Mouse (Mus musculus) embryonic facial prominence, embryonic 11.5 days (tissue): ENCODE measurements around the gene 2410004B18Rik. TPM values are rescaled to one million over a fixed set of nuclear protein-coding genes. Genes with fewer than 3 reads are reported as not detected.
"Not testable (repeated sequence)": the region's sequence is repeated elsewhere in the genome, so short reads cannot be mapped to it uniquely, and the experiment has no call there.

ENCODE experiments used
- ATAC-seq: fragments of 200-750 bp; cut with Nextera tagmentation; replicated peaks from 2 replicates; pipeline ENCODE4 v1.8.0; 2017; ENCODE audit warnings: low read depth; ENCODE audit not compliant: insufficient number of reproducible peaks, low FRiP score, low TSS enrichment
- DNase-seq: peaks from one replicate; pipeline ENCODE4 v3.0.0-alpha.2; 2015; ENCODE audit warnings: low spot score
- H3K27ac ChIP-seq: fragments of 300-500 bp; sonication (generic); replicated peaks from 2 replicates; pipeline ENCODE4 v1.5.1; 2014; ENCODE audit warnings: mild to moderate bottlenecking, low read depth, low read length, control low read depth
- H3K27me3 ChIP-seq: fragments of 300-500 bp; sonication (generic); 2 replicates; pipeline ENCODE4 v1.6.1; 2014; ENCODE audit warnings: mild to moderate bottlenecking, low read length, moderate library complexity, mixed read lengths; ENCODE audit not compliant: control insufficient read depth, insufficient read depth
- H3K36me3 ChIP-seq: fragments of 300-500 bp; sonication (generic); replicated peaks from 2 replicates; pipeline ENCODE4 v1.6.1; 2014; ENCODE audit warnings: low read depth, mild to moderate bottlenecking, low read length, moderate library complexity, mixed read lengths; ENCODE audit not compliant: control insufficient read depth, insufficient read depth
- H3K4me1 ChIP-seq: fragments of 300-500 bp; sonication (generic); 2 replicates; pipeline ENCODE4 v1.6.1; 2014; ENCODE audit warnings: low read length, mixed read lengths; ENCODE audit not compliant: control insufficient read depth, insufficient read depth
- H3K4me2 ChIP-seq: fragments of 300-500 bp; sonication (generic); 2 replicates; pipeline ENCODE4 v1.6.1; 2014; ENCODE audit warnings: low read depth, mild to moderate bottlenecking, control low read depth, low read length, moderate library complexity
- H3K4me3 ChIP-seq: fragments of 300-500 bp; sonication (generic); 2 replicates; pipeline ENCODE4 v1.5.1; 2014; ENCODE audit warnings: low read depth, low read length, control low read depth
- H3K9ac ChIP-seq: fragments of 300-500 bp; sonication (generic); replicated peaks from 2 replicates; pipeline ENCODE4 v1.6.1; 2014; ENCODE audit warnings: mild to moderate bottlenecking, control low read depth, low read length
- H3K9me3 ChIP-seq: fragments of 300-500 bp; sonication (generic); replicated peaks from 2 replicates; pipeline ENCODE4 v1.6.1; 2016; ENCODE audit warnings: mild to moderate bottlenecking, low read length, inconsistent platforms, mixed read lengths; ENCODE audit not compliant: control insufficient read depth
- WGBS: fragments of 180-500 bp; shearing (Covaris S2); extraction: QIAGEN DNeasy Blood & Tissue Kit; methylation state at CpG from one replicate; pipeline ENCODE4 v1.1.7; 2014; 5-methylcytosine and 5-hydroxymethylcytosine counted together
- polyA plus RNA-seq: library from polyadenylated mRNA; unstranded; fragments of >200 nt; fragmentation: Nextera tagmentation; extraction: Ambion mirVana; gene quantifications from 2 replicates; pipeline ENCODE4 v1.2.1, GENCODE M21; 2014

The 2410004B18Rik gene
- polyA plus RNA-seq, 1 experiment from 2014 or later: 70.0 TPM

- 18% methylated on average over 9 of the region's 9 CpGs for WGBS
- DNase-seq (no peak), ATAC-seq (no peak)
- no peak overlapping the region for H3K4me3 ChIP-seq
- H3K27me3 ChIP-seq: peaks cover 15% of the 10 kb centered on the region; the same call in 1 of the 2 replicates
- H3K27ac ChIP-seq: no peak overlapping the region
- H3K9ac ChIP-seq: no peak overlapping the region
- H3K4me1 ChIP-seq: peaks cover 4% of the 10 kb centered on the region; the same call in 1 of the 2 replicates
- H3K9me3 ChIP-seq: no peaks in the 10 kb centered on the region
- no peak overlapping the region for H3K4me2 ChIP-seq
- H3K36me3 ChIP-seq: no peaks in the 10 kb centered on the region
These were observed 24.6 kb downstream of the 2410004B18Rik start for GRCm38 (mm10) chr3:145962411-145962810.

GRCm38 (mm10) chr3:145963101-145964017 lies 25.5 kb downstream of the 2410004B18Rik start:
- H3K4me2 ChIP-seq: peak overlapping the region; percentile 23
- DNase-seq: no peak
- ATAC-seq: peak; percentile 57; the same call in 1 of the 2 replicates
- 12% methylated on average over 31 of the region's 31 CpGs for WGBS
- no peaks in the 10 kb centered on the region for H3K36me3 ChIP-seq
- H3K4me1 ChIP-seq: peaks cover 4% of the 10 kb centered on the region; the same call in 1 of the 2 replicates
- peak overlapping the region; percentile 8; the same call in 1 of the 2 replicates for H3K4me3 ChIP-seq
- H3K9ac ChIP-seq: no peak overlapping the region; the same call in 1 of the 2 replicates
- H3K27me3 ChIP-seq: peaks cover 15% of the 10 kb centered on the region; the same call in 1 of the 2 replicates
- H3K9me3 ChIP-seq: no peaks in the 10 kb centered on the region
- H3K27ac ChIP-seq: no peak overlapping the region

- peak; percentile 42 for DNase-seq
- 16% methylated on average over 10 of the region's 10 CpGs for WGBS
- Histone ChIP-seq H3K4me2 (peak overlapping the region; percentile 23), H3K27ac (no peak overlapping the region), H3K4me3 (no peak overlapping the region), H3K9me3 (no peaks in the 10 kb centered on the region), H3K9ac (no peak overlapping the region), H3K27me3 (peaks cover 15% of the 10 kb centered on the region; the same call in 1 of the 2 replicates), H3K36me3 (no peaks in the 10 kb centered on the region), H3K4me1 (peaks cover 4% of the 10 kb centered on the region; the same call in 1 of the 2 replicates)
- ATAC-seq: peak; percentile 45; the same call in 1 of the 2 replicates
These were observed 26.2 kb downstream of the 2410004B18Rik start for GRCm38 (mm10) chr3:145964018-145964387.

- Histone ChIP-seq H3K9ac (no peak overlapping the region), H3K4me1 (peaks cover 4% of the 10 kb centered on the region; the same call in 1 of the 2 replicates), H3K27me3 (peaks cover 15% of the 10 kb centered on the region; the same call in 1 of the 2 replicates), H3K9me3 (no peaks in the 10 kb centered on the region), H3K36me3 (no peaks in the 10 kb centered on the region), H3K27ac (no peak overlapping the region), H3K4me2 (no peak overlapping the region), H3K4me3 (no peak overlapping the region)
- 9% methylated on average over 10 of the region's 10 CpGs for WGBS
- peak; percentile 73 for DNase-seq
- ATAC-seq: 0 out of 2 replicates have a peak, but pooled peaks have one; percentile 16
These were observed 26.7 kb downstream of the 2410004B18Rik start for GRCm38 (mm10) chr3:145964473-145964872.

DNA sequence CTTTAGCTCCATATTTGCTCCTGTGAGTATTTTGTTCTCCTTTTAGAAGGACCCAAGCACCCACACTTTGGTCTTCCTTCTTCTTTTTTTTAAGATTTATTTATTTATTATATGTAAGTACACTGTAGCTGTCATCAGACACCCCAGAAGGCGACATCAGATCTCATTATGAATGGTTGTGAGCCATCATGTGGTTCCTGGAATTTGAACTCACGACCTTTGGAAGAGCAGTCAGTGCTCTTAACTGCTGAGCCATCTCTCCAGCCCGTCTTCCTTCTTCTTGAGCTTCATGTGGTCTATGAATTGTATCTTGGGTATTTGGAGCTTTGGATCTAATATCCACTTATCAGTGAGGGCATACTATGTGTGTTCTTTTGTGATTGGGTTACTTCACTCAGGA lies 27.8 kb downstream of the 2410004B18Rik start:
- H3K27me3 ChIP-seq: peaks cover 15% of the 10 kb centered on the region; the same call in 1 of the 2 replicates
- ATAC-seq, H3K4me3 ChIP-seq, H3K9me3 ChIP-seq, DNase-seq, H3K4me1 ChIP-seq, H3K27ac ChIP-seq, H3K4me2 ChIP-seq, H3K36me3 ChIP-seq, H3K9ac ChIP-seq: not testable (repeated sequence)
- 65% methylated on average over 3 of the region's 3 CpGs for WGBS

GRCm38 (mm10) chr3:145966806-145967205 lies 29.0 kb downstream of the 2410004B18Rik start:
- no peak overlapping the region for H3K27ac ChIP-seq
- no peak overlapping the region for H3K9ac ChIP-seq
- no peak overlapping the region for H3K4me3 ChIP-seq
- DNase-seq (no peak), ATAC-seq (no peak)
- WGBS: 91% methylated on average over 5 of the region's 5 CpGs
- no peaks in the 10 kb centered on the region for H3K9me3 ChIP-seq
- peaks cover 4% of the 10 kb centered on the region; the same call in 1 of the 2 replicates for H3K4me1 ChIP-seq
- peaks cover 15% of the 10 kb centered on the region; the same call in 1 of the 2 replicates for H3K27me3 ChIP-seq
- H3K4me2 ChIP-seq: no peak overlapping the region
- no peaks in the 10 kb centered on the region for H3K36me3 ChIP-seq

DNA sequence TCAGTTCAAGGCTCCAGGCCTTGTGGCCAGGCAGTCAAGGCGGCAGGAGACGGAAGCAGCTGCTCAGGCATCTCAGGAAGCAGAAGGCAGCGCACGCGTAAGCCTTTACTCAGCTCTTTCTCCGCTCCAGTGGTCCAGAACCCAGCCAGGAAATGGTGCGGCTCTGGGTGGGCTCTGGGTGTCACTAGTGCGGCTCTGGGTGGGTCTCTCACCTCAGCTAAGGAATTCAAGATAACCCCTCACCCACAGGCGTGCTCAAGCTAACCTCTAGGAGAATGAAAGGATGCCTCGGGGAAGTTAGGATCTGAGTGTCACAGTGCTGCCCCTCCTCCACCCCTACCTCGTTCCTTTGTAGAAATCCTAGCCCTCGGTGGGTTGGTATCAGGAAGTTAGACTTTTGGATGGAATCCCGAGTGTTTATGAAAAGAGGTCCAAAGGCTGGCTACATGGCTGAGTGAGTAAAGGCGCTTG lies 31.3 kb downstream of the 2410004B18Rik start:
- no peak for ATAC-seq
- no peak for DNase-seq
- Histone ChIP-seq H3K4me1 (no peaks in the 10 kb centered on the region), H3K4me2 (no peak overlapping the region), H3K9me3 (no peaks in the 10 kb centered on the region), H3K36me3 (no peaks in the 10 kb centered on the region), H3K27ac (no peak overlapping the region), H3K27me3 (peaks cover under 1% of the 10 kb centered on the region; the same call in 1 of the 2 replicates), H3K4me3 (no peak overlapping the region), H3K9ac (no peak overlapping the region)
- WGBS: 40% methylated on average over 14 of the region's 14 CpGs

- no peak overlapping the region for H3K9ac ChIP-seq
- no peaks in the 10 kb centered on the region; the same call in 1 of the 2 replicates for H3K9me3 ChIP-seq
- H3K4me2 ChIP-seq: no peak overlapping the region
- no peak for DNase-seq
- no peaks in the 10 kb centered on the region for H3K36me3 ChIP-seq
- no peak for ATAC-seq
- 61% methylated on average over 10 of the region's 10 CpGs for WGBS
- no peak overlapping the region for H3K4me3 ChIP-seq
- H3K27ac ChIP-seq: no peak overlapping the region
- no peaks in the 10 kb centered on the region for H3K4me1 ChIP-seq
- no peaks in the 10 kb centered on the region for H3K27me3 ChIP-seq
These were observed 33.7 kb downstream of the 2410004B18Rik start for GRCm38 (mm10) chr3:145971501-145971900.
